Mouse (Mus musculus) spleen, postnatal 14 days (tissue): ENCODE measurements around the gene Mycl.

ENCODE experiments used
- DNase-seq, 2 experiments: peaks; one replicate each; pipeline ENCODE4 v3.0.0; 2021 to 2022; ENCODE audit warnings: low spot score in 2 of 2

Mycl gene

DNA sequence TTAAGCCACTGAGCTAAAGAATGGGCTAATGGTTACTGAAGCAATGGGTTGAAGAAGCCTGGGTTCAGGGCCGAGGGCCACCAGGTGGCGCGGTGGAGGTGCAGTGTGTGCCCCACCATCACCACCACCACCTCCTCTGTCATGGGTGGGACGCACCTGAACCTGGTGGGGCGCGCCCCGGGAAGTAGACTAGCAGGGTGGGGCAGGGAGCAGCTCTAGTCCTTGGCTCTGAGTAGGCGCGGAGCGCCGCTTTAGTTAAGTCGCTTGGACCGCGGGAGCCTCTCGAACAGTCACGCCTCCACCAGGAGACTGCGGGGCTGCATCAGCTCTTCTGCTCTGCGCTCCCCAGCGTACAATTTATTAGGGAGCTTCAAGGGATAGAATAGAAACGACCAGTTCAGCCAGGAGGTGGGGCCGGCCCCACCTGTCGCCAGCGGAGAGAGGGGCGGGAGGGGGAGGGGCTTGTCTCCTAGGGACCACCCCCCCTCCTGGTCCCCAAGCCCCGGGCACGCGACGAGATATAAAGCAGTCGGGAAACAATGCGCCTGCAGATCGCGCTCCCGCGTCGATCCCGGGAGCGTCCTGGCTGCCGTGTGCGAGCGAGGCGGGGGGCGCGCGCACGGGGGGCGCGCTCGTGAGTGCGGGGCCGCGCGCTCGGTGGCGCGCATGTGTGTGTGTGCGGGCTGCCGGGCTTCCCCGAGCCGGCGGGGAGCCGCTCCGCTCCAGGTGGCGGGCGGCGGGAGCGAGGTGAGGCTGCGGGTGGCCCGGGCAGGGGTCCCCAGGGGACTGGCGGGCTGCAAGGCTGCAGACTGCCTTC is at the start of gene Mycl:
Gene Mycl (plus strand): TSS at position 249 of the 817 bp plus-strand sequence.
- DNase-seq = peak; percentile 64 to 80

DNA sequence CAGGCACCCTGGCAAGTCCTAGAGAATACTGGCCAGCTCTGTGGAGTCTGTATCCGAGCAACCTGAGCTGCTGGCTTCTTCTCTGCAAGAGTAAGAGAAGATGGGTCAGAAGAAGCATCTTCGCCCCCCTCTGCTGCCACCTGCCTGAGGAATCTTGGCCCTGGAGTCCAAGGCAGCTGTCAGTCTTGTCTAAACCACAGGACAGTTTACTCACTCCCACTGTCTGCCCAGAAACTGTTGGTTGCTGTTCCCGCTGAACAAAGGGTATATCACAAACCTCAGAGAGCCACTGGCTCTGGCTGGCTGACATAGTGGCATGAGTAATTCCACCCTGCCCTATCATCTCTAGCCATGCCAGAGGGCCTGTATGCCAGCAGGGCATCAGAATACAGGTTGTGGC is 48.2 kb upstream of the Mycl start:
- no peak for DNase-seq

- DNase-seq = no peak
Measured at GRCm38 (mm10) chr4:122949096-122949495, 46.4 kb upstream of the Mycl start.

DNA sequence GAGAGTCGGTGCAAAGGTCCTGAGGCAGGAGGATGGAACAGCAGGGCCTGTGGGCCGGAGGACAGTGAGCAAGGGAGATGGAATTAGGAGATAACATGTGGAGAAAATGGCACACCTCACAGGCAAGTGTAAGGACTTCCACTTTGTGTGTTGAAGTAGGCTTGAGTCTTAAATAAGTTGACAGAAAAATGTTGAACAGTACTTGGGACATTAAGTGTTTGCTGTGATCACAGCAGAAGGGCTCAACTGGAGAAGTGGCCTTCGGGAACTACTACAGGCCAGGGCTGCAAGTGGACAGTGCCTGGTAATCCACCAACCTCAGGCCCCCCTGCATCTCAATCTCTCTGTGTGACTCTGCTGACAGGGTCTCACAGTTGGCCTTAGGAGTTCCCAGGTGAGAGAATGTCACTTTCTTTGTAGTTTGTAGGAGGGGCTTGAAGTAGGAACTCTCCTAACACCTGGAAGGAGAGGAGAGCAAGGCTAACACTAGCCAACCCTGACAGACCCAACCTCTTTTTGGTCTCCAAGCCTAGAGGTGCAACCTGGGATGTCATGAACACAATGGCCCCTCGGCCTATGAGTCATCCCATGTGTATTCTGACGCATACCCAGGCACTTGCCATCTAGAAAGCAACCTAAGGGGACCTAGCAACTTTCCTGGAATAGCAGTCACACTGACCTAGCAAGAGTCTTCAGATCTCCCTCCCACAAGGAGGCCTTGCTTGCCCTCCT is 40.6 kb upstream of the Mycl start:
- no peak for DNase-seq

- DNase-seq = peak; percentile 55 to 62
Measured at GRCm38 (mm10) chr4:122955412-122956136, 39.9 kb upstream of the Mycl start.

- DNase-seq = no peak
Measured at GRCm38 (mm10) chr4:122956301-122956700, 39.2 kb upstream of the Mycl start.

DNA sequence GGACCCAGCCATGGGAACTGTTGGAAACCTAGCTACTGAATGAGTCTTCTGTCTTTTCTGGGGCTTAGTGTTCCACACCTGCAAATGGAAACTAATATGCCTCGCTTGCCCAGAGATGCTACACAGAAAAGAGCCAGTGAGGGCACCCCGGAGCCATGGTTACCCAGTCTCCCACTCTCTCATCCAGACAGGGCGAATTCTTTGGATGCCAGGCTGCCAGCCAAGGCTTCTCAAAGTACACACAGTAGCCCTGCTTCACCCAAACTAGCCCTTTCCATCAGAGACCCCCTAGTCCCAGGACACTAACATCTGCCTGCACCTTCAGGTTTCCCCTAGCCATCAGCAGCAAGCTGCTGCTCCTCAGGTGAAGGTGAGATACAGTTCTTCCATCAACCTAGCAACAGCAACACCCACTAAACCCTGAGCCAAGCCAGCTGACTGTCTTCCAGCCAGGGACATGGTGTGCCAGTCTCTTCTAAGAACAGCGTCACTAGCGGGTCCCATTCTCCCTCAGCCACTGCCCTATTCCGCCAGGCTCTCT is 36.9 kb upstream of the Mycl start:
- no peak for DNase-seq

DNA sequence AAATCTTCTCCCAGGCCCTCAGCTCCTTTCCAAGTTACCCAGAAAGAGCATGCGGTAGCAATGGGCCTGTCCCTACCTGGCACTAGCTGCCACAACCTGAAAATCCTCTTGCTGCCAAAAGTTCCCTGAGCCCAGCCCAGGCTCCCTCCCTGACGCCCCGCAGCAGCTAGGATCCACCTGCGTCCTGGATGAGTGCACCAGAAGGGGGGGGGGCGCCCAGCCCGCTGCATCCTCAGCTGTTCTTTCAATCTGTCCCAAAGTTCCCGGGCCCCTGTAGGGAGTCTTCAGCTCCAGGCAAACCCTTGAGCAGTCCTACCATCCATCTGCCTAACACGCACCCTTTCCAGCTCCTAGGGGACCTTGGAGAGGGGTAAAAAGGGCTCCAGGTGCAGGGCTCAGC is 35.6 kb upstream of the Mycl start:
- no peak for DNase-seq

DNA sequence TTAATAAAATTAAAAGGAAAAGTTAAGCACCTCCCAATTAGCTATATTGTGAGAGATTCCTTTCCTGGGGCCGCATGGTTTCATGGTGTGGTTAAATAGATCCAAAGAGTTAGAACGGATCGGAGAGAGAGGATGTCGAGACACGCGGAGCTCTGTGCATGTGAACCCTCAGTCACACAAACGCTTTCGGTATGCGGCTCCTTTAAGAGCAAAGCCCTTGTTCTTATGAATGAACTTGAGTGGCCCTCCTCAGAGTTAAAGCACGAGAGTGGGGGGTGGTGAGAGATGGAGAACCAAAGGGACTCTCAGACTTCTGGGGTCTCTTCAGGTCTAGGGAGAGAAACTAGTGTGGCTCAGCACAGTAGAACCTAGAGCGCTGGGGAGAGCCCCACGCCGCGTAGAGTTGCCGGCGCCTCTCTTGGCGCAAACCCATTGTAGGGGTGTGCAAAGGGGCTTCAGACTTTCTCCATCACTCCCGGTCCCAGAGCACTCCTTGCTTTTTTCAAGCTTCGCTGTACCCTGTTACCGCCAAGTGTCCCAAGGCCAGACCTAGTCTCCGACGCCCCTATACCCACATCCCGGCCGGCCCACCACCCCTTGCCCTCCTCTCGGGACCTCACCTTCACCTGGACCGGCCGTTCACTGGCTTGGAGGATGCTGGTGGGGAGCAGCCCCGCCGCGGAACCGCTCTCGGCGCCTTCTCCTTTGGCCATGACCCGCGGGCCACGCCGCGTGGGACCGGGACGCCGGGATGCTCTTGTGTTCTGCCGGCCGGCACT is 34.9 kb upstream of the Mycl start:
- no peak for DNase-seq

DNA sequence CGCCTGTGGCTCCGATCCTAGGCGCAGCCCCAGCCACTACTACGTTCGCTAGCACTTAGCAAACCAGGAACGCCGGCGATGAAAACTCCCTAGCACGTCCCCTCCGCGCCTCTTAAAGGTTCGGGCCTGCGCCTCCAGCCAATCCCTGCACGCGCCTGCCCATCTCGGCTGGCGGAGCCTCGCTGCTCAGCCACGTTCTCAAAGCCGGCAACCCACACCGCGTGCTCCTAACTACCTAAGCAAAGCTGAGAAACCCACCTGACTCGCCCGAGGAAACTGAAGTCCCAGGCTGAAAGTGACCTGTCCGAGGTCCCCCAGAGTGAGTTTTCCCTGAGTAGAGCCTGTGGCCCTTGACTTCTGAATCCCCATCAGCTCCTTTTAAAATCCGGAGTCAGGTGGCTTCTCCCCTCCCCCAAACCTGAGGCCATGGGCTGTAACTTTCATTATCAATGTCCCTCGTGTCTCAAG is 34.3 kb upstream of the Mycl start, which contains the start of gene Mfsd2a:
Gene Mfsd2a (minus strand): TSS at position 89 of the 468 bp plus-strand sequence.
- DNase-seq = no peak

DNA sequence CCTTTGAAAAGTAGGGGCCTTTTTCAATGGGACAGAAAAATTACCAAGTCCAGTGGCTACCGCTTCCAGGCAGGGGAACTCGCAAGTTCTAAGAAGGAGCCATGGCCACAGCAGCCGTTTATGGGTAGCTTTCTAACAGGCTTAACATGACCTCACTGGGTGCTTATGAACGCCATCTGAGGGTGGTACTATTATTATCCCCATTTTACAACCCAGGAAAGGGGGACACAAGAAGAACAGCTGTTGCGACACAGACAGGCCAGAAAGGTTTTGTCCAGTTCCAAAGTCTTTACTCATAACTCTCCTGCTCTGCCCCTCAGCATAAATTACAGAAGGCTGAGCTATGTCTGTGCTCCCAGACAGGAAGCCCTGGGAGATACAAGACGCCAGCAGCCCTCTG is 33.9 kb upstream of the Mycl start:
- DNase-seq = no peak

GRCm38 (mm10) chr4:122962751-122963150 is 32.7 kb upstream of the Mycl start:
- no peak for DNase-seq

GRCm38 (mm10) chr4:122968106-122968505 is 27.3 kb upstream of the Mycl start:
- DNase-seq = no peak

DNA sequence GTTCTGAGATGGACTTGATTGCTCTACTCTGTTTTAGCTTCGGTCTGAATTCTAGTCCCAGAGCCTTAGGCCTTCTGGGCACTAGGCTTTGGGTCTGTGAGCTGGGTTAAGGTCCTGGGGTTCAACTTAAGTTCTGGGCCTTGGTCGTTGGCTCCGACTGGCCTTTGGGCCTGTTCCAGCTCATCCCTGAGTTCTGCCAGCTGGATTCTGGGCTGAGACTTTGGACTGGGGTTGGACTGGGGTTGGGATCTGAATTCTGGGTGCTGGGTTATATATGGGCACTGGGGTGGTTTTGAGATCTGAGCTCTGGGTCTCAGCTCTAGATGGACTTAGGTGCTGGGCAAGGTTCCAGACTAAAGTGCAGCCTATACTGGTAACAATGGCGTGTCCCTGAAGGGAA is 24.3 kb upstream of the Mycl start:
- DNase-seq = no peak

DNA sequence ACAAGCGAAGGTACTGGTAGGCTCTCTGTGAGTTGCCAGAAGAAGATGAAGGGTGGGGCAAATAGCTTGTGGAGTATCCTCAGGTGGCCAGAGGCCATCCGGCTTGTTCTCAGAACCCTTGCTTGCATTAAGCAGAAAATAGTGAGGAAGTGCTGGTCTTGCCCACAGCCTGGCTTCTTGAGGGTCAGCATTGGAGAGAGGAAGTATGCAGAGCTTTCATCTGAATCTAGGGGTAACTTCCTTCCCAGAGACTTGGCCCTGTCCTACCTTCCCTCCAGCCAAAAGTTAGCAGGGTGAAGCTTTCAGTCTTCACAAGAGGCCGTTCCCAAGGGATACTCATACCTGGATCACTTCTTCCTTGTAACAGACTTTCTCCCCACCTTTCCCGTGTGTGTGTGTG is 23.8 kb upstream of the Mycl start:
- DNase-seq = no peak

DNA sequence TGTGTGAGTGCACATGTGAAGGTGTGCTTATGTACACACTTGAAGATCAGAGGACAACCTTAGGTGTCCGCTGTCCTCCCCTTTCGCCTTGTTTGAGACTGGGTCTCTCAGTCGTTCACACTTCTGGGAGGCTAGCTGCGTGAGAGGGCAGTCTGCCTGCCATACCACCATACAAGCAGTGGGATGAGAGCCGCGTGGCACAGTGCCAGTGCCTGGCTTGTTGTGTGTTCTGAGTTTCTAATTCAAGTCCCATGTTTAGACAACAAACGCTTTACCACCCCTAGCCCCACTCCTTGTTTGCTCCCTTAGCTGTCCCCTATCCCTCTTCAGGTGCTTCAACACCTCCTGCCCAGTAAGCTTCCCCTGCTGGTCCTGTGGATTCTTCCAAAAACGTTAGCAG is 23.4 kb upstream of the Mycl start:
- DNase-seq = no peak

DNA sequence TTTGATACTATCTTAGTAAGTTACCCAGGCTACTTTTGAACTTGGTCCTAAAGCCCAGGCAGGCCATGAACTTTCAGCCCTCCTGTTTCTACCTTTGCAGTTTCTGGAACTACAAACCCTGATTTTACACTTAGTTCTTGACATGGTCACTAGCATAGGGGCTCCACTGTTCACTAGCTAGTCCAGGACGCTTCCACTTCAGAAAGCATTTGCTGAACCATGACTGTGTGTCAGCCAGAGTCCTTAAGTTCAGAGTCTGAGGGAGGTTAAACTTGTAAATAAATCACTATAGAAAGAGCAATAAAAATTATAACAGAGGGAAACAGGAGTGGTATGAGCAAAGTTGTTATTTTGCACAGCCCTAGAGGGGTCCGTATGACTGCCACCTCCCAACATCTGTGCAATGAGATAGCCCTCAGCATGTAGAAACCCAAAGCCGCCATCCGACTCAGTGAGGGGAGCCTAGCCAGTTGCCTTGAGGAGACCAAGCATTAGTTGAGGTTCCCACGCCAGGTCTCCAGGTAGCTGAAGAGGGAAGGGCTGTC is 20.4 kb upstream of the Mycl start:
- DNase-seq = no peak

GRCm38 (mm10) chr4:122976885-122977284 is 18.6 kb upstream of the Mycl start:
- DNase-seq = no peak

- no peak for DNase-seq
Measured at GRCm38 (mm10) chr4:122978850-122979249, 16.6 kb upstream of the Mycl start.

- no peak for DNase-seq
Measured at GRCm38 (mm10) chr4:122979826-122980225, 15.6 kb upstream of the Mycl start.

- DNase-seq = no peak
Measured at GRCm38 (mm10) chr4:122980684-122981083, 14.8 kb upstream of the Mycl start.
